Mouse (Mus musculus) lung, postnatal 4 days (tissue): ENCODE measurements around the gene Gm20855.
"Not testable (repeated sequence)": the region's sequence is repeated elsewhere in the genome, so short reads cannot be mapped to it uniquely, and the experiment has no call there.

Experiments used
- DNase-seq, 2 experiments: peaks; one replicate each; pipeline ENCODE4 v3.0.0; 2021

Gene Gm20855

GRCm38 (mm10) chrY:35131733-35132132 is at the start of gene Gm20855:
Gene Gm20855, minus strand, starts transcription at chrY:35131833.
- DNase-seq = not testable (repeated sequence)
